Mouse (Mus musculus) neural tube, postnatal 0 days (tissue): ENCODE measurements around the gene Col12a1. TPM values are rescaled to one million over a fixed set of nuclear protein-coding genes. Genes with fewer than 3 reads are reported as not detected.

Experiments
- polyA plus RNA-seq: library from polyadenylated mRNA; unstranded; fragments of >200 nt; fragmentation: Nextera tagmentation; extraction: Ambion mirVana; gene quantifications from 2 replicates; pipeline ENCODE4 v1.2.1, GENCODE M21; 2015

Gene Col12a1
- 16.9 and 19.2 TPM in 2 replicates for polyA plus RNA-seq

GRCm38 (mm10) chr9:79718481-79719370 is at the start of gene Col12a1:
Col12a1 (minus strand) TSS chr9:79718831.

DNA sequence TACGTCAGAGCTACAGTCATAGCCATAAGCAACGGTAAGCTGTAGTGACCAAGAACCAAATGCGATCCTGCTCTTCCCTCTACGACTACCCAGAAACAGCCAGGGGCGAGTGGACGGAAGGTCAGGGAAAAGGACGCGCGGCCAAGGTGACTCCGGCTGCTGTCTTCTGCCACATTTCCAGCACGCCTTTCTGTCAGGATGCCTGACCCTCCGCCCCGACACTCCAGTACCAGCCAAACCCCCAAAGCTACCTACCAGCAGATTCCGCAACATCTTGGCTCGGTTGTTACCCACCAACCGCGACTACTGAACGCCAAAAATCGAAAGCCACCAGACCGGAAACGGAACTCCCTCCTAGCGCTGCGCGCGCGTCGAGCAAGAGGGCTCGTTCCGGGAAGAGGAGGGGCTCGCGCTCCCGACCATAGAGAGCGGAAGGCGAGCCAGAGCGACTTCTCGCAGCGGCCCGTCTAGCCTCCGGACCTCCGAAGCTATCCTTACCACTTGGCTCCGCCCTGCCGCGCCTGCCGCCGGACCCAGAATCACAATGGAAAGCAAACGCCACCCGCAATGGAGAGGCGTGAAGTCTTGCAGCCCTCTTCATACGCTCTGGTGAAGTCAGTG is 40.9 kb upstream of the Col12a1 start, which contains the start of gene Cox7a2:
Cox7a2 (minus strand) TSS at position 494 of the 621 bp plus-strand sequence.

Other genes with a start within 250 kb of the Col12a1 start
- gene Cox7a2, start 41.0 kb upstream of the Col12a1 start, polyA plus RNA-seq = 1,090 and 1,209 TPM in 2 replicates
- gene Tmem30a, start 74.7 kb upstream of the Col12a1 start, polyA plus RNA-seq = 125 and 131 TPM in 2 replicates